Mouse (Mus musculus) liver, embryonic 13.5 days (tissue): ENCODE measurements around the gene Pus7l. TPM values are rescaled to one million over a fixed set of nuclear protein-coding genes. Genes with fewer than 3 reads are reported as not detected.

Experiments
- polyA plus RNA-seq: library from polyadenylated mRNA; unstranded; fragments of >200 nt; fragmentation: Nextera tagmentation; extraction: Ambion mirVana; gene quantifications from 2 replicates; pipeline ENCODE4 v1.2.1, GENCODE M21; 2015

Gene Pus7l
- polyA plus RNA-seq, 1 experiment from 2014 or later = 5.1 TPM

Other genes with a start within 250 kb of the Pus7l start
- gene Adamts20, start 78.1 kb downstream of the Pus7l start, polyA plus RNA-seq = 0.09 and 0.16 TPM in 2 replicates
- gene Irak4, start 96 bp upstream of the Pus7l start, polyA plus RNA-seq = 3.8 and 4.6 TPM in 2 replicates
- 32.4 and 34.2 TPM in 2 replicates for gene Twf1, start 46.3 kb upstream of the Pus7l start, polyA plus RNA-seq
- gene Tmem117, start 85.7 kb upstream of the Pus7l start, polyA plus RNA-seq = 0.03 and 0.07 TPM in 2 replicates